Mouse (Mus musculus) kidney, embryonic 16.5 days (tissue): ENCODE data around the gene Ugcg. TPM values are rescaled to one million over a fixed set of nuclear protein-coding genes. Genes with fewer than 3 reads are reported as not detected.

Experiments
- ATAC-seq: fragments of 200-750 bp; cut with Nextera tagmentation; 2 replicates; pipeline ENCODE4 v1.8.0; 2017; ENCODE audit warnings: moderate TSS enrichment; ENCODE audit not compliant: low FRiP score, low TSS enrichment
- H3K27ac ChIP-seq: fragments of 300-500 bp; sonication (generic); 2 replicates; pipeline ENCODE4 v1.5.1; 2014; ENCODE audit warnings: low read length
- H3K27me3 ChIP-seq: fragments of 300-500 bp; sonication (generic); 2 replicates; pipeline ENCODE4 v1.6.1; 2014; ENCODE audit warnings: low read length, control low read depth, mixed read lengths; ENCODE audit not compliant: insufficient read depth
- H3K36me3 ChIP-seq: fragments of 300-500 bp; sonication (generic); 2 replicates; pipeline ENCODE4 v1.6.1; 2014; ENCODE audit warnings: low read length, control low read depth, mixed read lengths; ENCODE audit not compliant: insufficient read depth
- H3K4me1 ChIP-seq: fragments of 300-500 bp; sonication (generic); 2 replicates; pipeline ENCODE4 v1.6.1; 2014; ENCODE audit warnings: low read length, control low read depth, mixed read lengths; ENCODE audit not compliant: insufficient read depth
- H3K4me2 ChIP-seq: fragments of 300-500 bp; sonication (generic); replicated peaks from 2 replicates; pipeline ENCODE4 v1.6.1; 2014; ENCODE audit warnings: low read depth, low read length
- H3K4me3 ChIP-seq: fragments of 300-500 bp; sonication (generic); 2 replicates; pipeline ENCODE4 v1.5.1; 2014; ENCODE audit warnings: mild to moderate bottlenecking, low read length
- H3K9ac ChIP-seq: fragments of 300-500 bp; sonication (generic); replicated peaks from 2 replicates; pipeline ENCODE4 v1.6.1; 2014; ENCODE audit warnings: low read length
- H3K9me3 ChIP-seq: fragments of 300-500 bp; sonication (generic); 2 replicates; pipeline ENCODE4 v1.6.1; 2016; ENCODE audit warnings: low read length, control low read depth
- WGBS: fragments of 180-500 bp; shearing (Covaris S2); extraction: QIAGEN DNeasy Blood & Tissue Kit; methylation state at CpG from one replicate; pipeline ENCODE4 v1.1.7; 2014; 5-methylcytosine and 5-hydroxymethylcytosine counted together
- polyA plus RNA-seq: library from polyadenylated mRNA; unstranded; fragments of >200 nt; fragmentation: Nextera tagmentation; extraction: Ambion mirVana; gene quantifications from 2 replicates; pipeline ENCODE4 v1.2.1, GENCODE M21; 2015

The Ugcg gene
- polyA plus RNA-seq, 1 experiment from 2014 or later = 6.7 TPM

GRCm38 (mm10) chr4:59167251-59167847 lies 21.7 kb upstream of the Ugcg start:
- Histone ChIP-seq H3K4me3 (no peak overlapping the region), H3K36me3 (no peaks in the 10 kb centered on the region), H3K27me3 (no peaks in the 10 kb centered on the region), H3K4me1 (no peaks in the 10 kb centered on the region), H3K9ac (no peak overlapping the region), H3K27ac (no peak overlapping the region), H3K4me2 (no peak overlapping the region), H3K9me3 (no peaks in the 10 kb centered on the region)
- 93% methylated on average over 2 of the region's 2 CpGs for WGBS
- no peak for ATAC-seq

- H3K36me3 ChIP-seq = no peaks in the 10 kb centered on the region
- no peak overlapping the region for H3K4me2 ChIP-seq
- H3K9me3 ChIP-seq = no peaks in the 10 kb centered on the region
- H3K4me1 ChIP-seq = no peaks in the 10 kb centered on the region
- no peak overlapping the region for H3K9ac ChIP-seq
- ATAC-seq = no peak
- WGBS = 69% methylated on average over 5 of the region's 5 CpGs
- no peaks in the 10 kb centered on the region for H3K27me3 ChIP-seq
- H3K27ac ChIP-seq = no peak overlapping the region
- H3K4me3 ChIP-seq = no peak overlapping the region
These were observed 19.1 kb upstream of the Ugcg start for GRCm38 (mm10) chr4:59169981-59170380.

GRCm38 (mm10) chr4:59172616-59173015 lies 16.4 kb upstream of the Ugcg start:
- WGBS = 70% methylated on average over 2 of the region's 2 CpGs
- Histone ChIP-seq H3K9ac (no peak overlapping the region), H3K4me2 (no peak overlapping the region), H3K27ac (no peak overlapping the region), H3K27me3 (no peaks in the 10 kb centered on the region), H3K9me3 (no peaks in the 10 kb centered on the region), H3K4me1 (no peaks in the 10 kb centered on the region), H3K4me3 (no peak overlapping the region), H3K36me3 (no peaks in the 10 kb centered on the region)
- ATAC-seq = no peak

- no peak overlapping the region for H3K9ac ChIP-seq
- no peaks in the 10 kb centered on the region for H3K27me3 ChIP-seq
- ATAC-seq = no peak
- H3K4me1 ChIP-seq = no peaks in the 10 kb centered on the region
- no peak overlapping the region for H3K27ac ChIP-seq
- no peaks in the 10 kb centered on the region for H3K9me3 ChIP-seq
- no peaks in the 10 kb centered on the region for H3K36me3 ChIP-seq
- H3K4me3 ChIP-seq = no peak overlapping the region
- 50% methylated on average over 2 of the region's 2 CpGs for WGBS
- no peak overlapping the region for H3K4me2 ChIP-seq
These were observed 15.7 kb upstream of the Ugcg start for GRCm38 (mm10) chr4:59173181-59173922.

GRCm38 (mm10) chr4:59175003-59175402 lies 14.1 kb upstream of the Ugcg start:
- H3K27me3 ChIP-seq = no peaks in the 10 kb centered on the region
- no peaks in the 10 kb centered on the region for H3K9me3 ChIP-seq
- WGBS = 58% methylated on average over 4 of the region's 4 CpGs
- no peaks in the 10 kb centered on the region for H3K36me3 ChIP-seq
- ATAC-seq = no peak
- H3K4me3 ChIP-seq = no peak overlapping the region
- H3K9ac ChIP-seq = no peak overlapping the region
- H3K4me2 ChIP-seq = no peak overlapping the region
- no peak overlapping the region for H3K27ac ChIP-seq
- no peaks in the 10 kb centered on the region for H3K4me1 ChIP-seq

GRCm38 (mm10) chr4:59175929-59176328 lies 13.1 kb upstream of the Ugcg start:
- no peaks in the 10 kb centered on the region for H3K4me1 ChIP-seq
- no peak overlapping the region for H3K9ac ChIP-seq
- no peaks in the 10 kb centered on the region for H3K27me3 ChIP-seq
- no peak overlapping the region for H3K27ac ChIP-seq
- no peak overlapping the region for H3K4me3 ChIP-seq
- no peak overlapping the region for H3K4me2 ChIP-seq
- no peaks in the 10 kb centered on the region for H3K36me3 ChIP-seq
- 41% methylated on average over 6 of the region's 6 CpGs for WGBS
- H3K9me3 ChIP-seq = no peaks in the 10 kb centered on the region
- no peak for ATAC-seq

- H3K4me2 ChIP-seq = no peak overlapping the region
- no peaks in the 10 kb centered on the region for H3K9me3 ChIP-seq
- no peaks in the 10 kb centered on the region for H3K27me3 ChIP-seq
- H3K36me3 ChIP-seq = no peaks in the 10 kb centered on the region
- H3K9ac ChIP-seq = no peak overlapping the region
- H3K4me3 ChIP-seq = no peak overlapping the region
- 92% methylated on average over 2 of the region's 2 CpGs for WGBS
- no peaks in the 10 kb centered on the region for H3K4me1 ChIP-seq
- no peak for ATAC-seq
- no peak overlapping the region for H3K27ac ChIP-seq
These were observed 11.5 kb upstream of the Ugcg start for GRCm38 (mm10) chr4:59177566-59177965.

GRCm38 (mm10) chr4:59181320-59182271 lies 7.5 kb upstream of the Ugcg start:
- ATAC-seq = no peak
- Histone ChIP-seq H3K4me2 (no peak overlapping the region), H3K27me3 (no peaks in the 10 kb centered on the region), H3K9ac (no peak overlapping the region), H3K9me3 (no peaks in the 10 kb centered on the region), H3K4me3 (no peak overlapping the region), H3K4me1 (no peaks in the 10 kb centered on the region), H3K36me3 (no peaks in the 10 kb centered on the region), H3K27ac (no peak overlapping the region)
- 43% methylated on average over 5 of the region's 5 CpGs for WGBS

- Histone ChIP-seq H3K4me1 (peaks cover 8% of the 10 kb centered on the region), H3K9me3 (no peaks in the 10 kb centered on the region), H3K27me3 (no peaks in the 10 kb centered on the region), H3K4me2 (no peak overlapping the region), H3K36me3 (no peaks in the 10 kb centered on the region), H3K27ac (no peak overlapping the region), H3K4me3 (no peak overlapping the region), H3K9ac (no peak overlapping the region)
- WGBS = 64% methylated on average over 3 of the region's 3 CpGs
- ATAC-seq = no peak
These were observed 3.4 kb upstream of the Ugcg start for GRCm38 (mm10) chr4:59185671-59186070.
